Mouse (Mus musculus) Muller cell, postnatal 12 days (primary cell): ENCODE measurements at regions not wholly inside any gene's neighbourhood (a gene's known extent, or its start where the extent isn't known, plus 50 kb on each side); places are given as distances from the start of the nearest gene placed in this dataset.

Source experiments
- DNase-seq: peaks from one replicate; pipeline ENCODE4 v3.0.0-alpha.2; 2015; ENCODE audit errors: inconsistent ontology term

- DNase-seq: no peak
Measured at GRCm38 (mm10) chr17:52448701-52449100, 153.8 kb upstream of the Kcnh8 start.

GRCm38 (mm10) chr17:52459303-52459996, 143.1 kb upstream of the Kcnh8 start:
- DNase-seq: no peak

GRCm38 (mm10) chr17:52459997-52460387, 142.5 kb upstream of the Kcnh8 start:
- DNase-seq: no peak

- DNase-seq: peak; percentile 1
Measured at GRCm38 (mm10) chr17:52461264-52461663, 141.2 kb upstream of the Kcnh8 start.

GRCm38 (mm10) chr17:52461709-52462141, 140.8 kb upstream of the Kcnh8 start:
- DNase-seq: peak; percentile 52

GRCm38 (mm10) chr17:52462361-52462760, 140.1 kb upstream of the Kcnh8 start:
- DNase-seq: no peak

GRCm38 (mm10) chr17:52468464-52468863, 134.0 kb upstream of the Kcnh8 start:
- no peak for DNase-seq

GRCm38 (mm10) chr17:52479327-52480086, 123.0 kb upstream of the Kcnh8 start:
- no peak for DNase-seq

GRCm38 (mm10) chr17:52480087-52480638, 122.3 kb upstream of the Kcnh8 start:
- no peak for DNase-seq

GRCm38 (mm10) chr17:52506760-52507159, 95.7 kb upstream of the Kcnh8 start:
- DNase-seq: no peak

GRCm38 (mm10) chr17:52530260-52530659, 72.2 kb upstream of the Kcnh8 start:
- no peak for DNase-seq
